Mouse (Mus musculus) C2C12 (cell line): ENCODE results near the gene Stard13.

Experiments
- CTCF ChIP-seq: IDR thresholded peaks from one replicate; pipeline ENCODE4 v1.5.1; 2011; ENCODE audit not compliant: control insufficient read depth, insufficient read depth, insufficient read length
- MAX ChIP-seq: IDR thresholded peaks from one replicate; pipeline ENCODE4 v1.6.1; 2011; ENCODE audit warnings: mild to moderate bottlenecking, control low read depth
- MYOD1 ChIP-seq: IDR thresholded peaks from one replicate; pipeline ENCODE4 v1.6.1; 2011; ENCODE audit warnings: low read depth; ENCODE audit not compliant: control insufficient read depth, insufficient read length
- MYOG ChIP-seq: IDR thresholded peaks from one replicate; pipeline ENCODE4 v1.6.1; 2011; ENCODE audit not compliant: control insufficient read depth, insufficient read length; ENCODE audit errors: extremely low read depth
- USF1 ChIP-seq: IDR thresholded peaks from one replicate; pipeline ENCODE4 v1.6.1; 2011; ENCODE audit warnings: low read depth, mild to moderate bottlenecking, control low read depth, moderate library complexity

DNA sequence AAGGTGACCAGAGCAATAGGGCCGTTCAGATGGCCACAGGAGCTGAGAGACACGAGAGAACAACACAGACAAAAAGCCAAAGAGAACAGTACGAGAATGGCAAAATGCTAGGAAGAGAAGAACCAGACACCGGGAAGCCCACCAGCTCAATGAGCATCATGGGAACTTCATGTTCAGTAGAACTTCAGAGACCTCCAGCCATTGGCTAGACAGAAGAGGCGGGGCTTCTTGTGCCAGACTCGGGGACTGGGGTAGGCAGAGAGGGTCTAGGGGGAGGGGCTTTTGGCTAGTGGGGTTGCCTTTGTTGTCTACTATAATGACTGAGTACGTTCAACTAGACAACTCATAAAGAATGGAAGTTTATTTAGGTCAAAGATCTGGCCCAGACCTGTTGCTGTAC, 239.5 kb downstream of the Stard13 start:
- TF ChIP-seq CTCF (no peak), USF1 (no peak), MYOD1 (no peak), MAX (no peak), MYOG (no peak)
